Mouse (Mus musculus) midbrain, embryonic 10.5 days (tissue): ENCODE data around the gene Rapgef3. TPM values are rescaled to one million over a fixed set of nuclear protein-coding genes. Genes with fewer than 3 reads are reported as not detected.

Source experiments
- polyA plus RNA-seq: library from polyadenylated mRNA; unstranded; fragments of >200 nt; fragmentation: Nextera tagmentation; extraction: Ambion mirVana; gene quantifications from 2 replicates; pipeline ENCODE4 v1.2.1, GENCODE M21; 2016

Rapgef3 gene
- polyA plus RNA-seq, 1 experiment from 2014 or later = 5.3 TPM

Other genes with a start within 250 kb of the Rapgef3 start
- 40.4 and 41.7 TPM in 2 replicates for gene Rpap3, start 62.1 kb downstream of the Rapgef3 start, polyA plus RNA-seq
- 0.12 and 0.26 TPM in 2 replicates for gene Endou, start 36.6 kb downstream of the Rapgef3 start, polyA plus RNA-seq
- 30.5 and 36.3 TPM in 2 replicates for gene Slc48a1, start 10.5 kb upstream of the Rapgef3 start, polyA plus RNA-seq
- 23.9 and 24.7 TPM in 2 replicates for gene Hdac7, start 76.5 kb upstream of the Rapgef3 start, polyA plus RNA-seq
- 0.72 and 1.0 TPM in 2 replicates for gene Vdr, start 142.7 kb upstream of the Rapgef3 start, polyA plus RNA-seq
- 55.6 and 61.1 TPM in 2 replicates for gene Tmem106c, start 196.2 kb upstream of the Rapgef3 start, polyA plus RNA-seq
- gene Col2a1, start 236.7 kb upstream of the Rapgef3 start, polyA plus RNA-seq = 142 and 151 TPM in 2 replicates